Mouse (Mus musculus) layer of hippocampus, postnatal 36 days (tissue): ENCODE data around the gene Cdc37. TPM values are rescaled to one million over a fixed set of nuclear protein-coding genes. Genes with fewer than 3 reads are reported as not detected.

Source experiments
- DNase-seq, 2 experiments: peaks; one replicate each; pipeline ENCODE4 v3.0.0; 2022
- total RNA-seq, 2 experiments: library from RNA; stranded (reverse); gene quantifications; 2 replicates each; pipeline ENCODE4 v1.2.3; 2021

Cdc37 gene
- total RNA-seq, 2 experiments from 2014 or later: 142 to 150 TPM

GRCm38 (mm10) chr9:21167140-21168097, 17.6 kb upstream of the Cdc37 start:
- DNase-seq: no peak

GRCm38 (mm10) chr9:21166516-21166915, 16.7 kb upstream of the Cdc37 start:
- DNase-seq: no peak

DNA sequence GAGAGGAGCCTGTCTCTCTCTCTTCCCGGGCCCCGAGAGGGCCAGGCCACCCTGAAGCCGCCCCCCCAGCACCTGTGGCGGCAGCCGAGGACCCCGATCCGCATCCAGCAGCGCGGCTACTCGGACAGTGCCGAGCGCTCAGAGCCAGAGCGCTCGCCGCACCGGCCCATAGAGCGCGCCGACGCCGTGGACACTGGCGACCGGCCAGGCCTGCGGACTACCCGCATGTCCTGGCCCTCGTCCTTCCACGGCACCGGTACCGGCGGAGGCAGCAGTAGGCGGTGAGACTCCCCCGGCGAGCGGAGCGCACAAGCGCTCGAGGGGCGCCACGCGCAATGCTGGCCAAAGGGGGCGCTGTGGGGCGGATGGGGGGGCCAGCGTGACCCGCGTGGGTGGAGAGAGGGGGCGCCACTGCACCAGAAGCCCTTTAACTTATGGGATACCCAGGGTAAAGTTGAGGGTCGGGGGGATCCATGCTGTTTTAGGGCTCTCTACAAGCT, 16.2 kb upstream of the Cdc37 start:
- DNase-seq: peak in 1 of 2 experiments; percentile 59

DNA sequence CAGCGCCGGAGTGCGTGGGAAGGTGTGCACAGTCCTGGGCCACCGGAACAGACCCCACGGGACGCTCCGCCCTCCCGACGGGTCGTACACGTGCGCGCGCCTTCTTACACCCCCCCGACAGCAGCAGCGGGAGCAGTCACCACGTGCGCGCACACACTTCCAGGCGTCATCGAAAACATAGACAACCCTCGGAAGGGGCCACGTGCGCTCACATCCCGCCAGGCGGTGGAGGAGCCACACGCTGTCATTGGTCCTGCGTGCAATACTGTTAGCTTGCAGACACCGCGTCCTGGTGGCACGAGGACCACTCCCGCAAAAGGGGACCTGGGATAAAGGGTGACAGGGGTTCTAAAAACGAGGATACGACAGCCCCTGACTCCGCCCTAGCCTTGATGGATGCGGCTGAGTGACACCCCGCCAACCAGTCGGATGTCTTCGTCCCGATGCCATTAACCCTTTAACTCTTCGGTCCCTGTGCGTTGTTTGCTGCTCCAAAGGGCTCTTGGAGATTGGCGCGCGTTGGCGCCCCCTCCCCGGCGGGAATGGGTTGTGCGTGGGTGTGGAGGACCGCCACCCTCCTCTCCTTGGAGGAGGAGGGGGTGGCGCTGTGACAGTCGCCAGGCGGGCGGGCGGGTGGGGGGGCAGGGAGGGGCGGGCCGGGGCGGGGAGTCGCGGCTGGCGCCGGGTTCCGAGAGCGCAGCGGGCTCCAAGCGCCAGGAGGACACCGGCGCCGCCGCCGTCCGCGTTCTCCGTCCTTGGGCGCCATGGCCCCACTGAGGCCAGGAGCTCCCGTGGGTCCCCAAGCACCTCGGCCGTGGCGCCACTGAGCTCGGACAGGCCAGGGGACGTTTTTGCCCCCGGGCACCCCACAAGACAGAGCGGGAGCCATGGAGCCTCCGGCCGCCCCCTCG, 15.5 kb upstream of the Cdc37 start, which contains the start of gene Pde4a:
Gene Pde4a (plus strand): TSS at position 674 of the 911 bp plus-strand sequence.
- DNase-seq: peak; percentile 76 to 81

GRCm38 (mm10) chr9:21164072-21164471, 14.3 kb upstream of the Cdc37 start:
- DNase-seq: peak; percentile 53 to 54

DNA sequence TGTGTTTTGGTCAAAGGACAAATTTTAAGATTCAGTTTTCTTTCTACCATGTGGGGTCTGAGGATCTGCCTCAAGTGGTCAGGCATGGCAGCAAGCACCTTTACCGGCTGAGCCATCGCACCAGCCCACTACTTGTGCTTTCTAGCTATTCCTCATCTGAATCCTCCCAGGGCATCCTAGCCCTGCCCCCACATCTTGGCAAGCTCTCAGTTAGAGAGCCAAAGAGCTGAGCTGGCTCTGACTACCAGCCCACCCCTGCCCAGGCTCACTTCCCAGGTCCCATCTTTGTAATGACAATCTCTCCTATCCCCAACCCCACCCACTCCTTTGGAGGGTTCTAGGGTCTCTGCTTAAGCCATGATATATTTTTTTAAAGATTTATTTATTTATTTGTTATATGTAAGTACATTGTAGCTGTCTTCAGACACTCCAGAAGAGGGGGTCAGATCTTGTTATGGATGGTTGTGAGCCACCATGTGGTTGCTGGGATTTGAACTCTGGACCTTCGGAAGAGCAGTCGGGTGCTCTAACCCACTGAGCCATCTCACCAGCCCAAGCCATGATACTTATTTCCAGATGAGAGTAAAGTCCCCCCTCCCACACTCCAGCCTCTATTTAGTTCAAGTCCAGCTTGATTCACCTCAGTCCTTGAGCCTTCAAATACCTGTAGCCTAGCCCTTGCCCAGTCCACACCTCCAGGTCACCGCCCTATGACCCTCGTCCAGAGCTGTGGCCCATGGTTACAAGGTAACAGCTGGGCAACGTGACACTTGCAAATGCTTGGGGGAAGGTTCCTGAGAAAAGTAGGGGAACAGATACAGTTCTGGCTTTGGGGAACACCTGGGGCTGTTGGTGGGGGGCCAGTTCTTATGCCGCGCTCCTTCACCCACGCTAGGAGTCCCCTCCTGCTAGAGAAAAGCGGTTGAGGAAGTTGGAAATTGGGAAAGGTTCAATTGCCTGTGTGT, 13.6 kb upstream of the Cdc37 start:
- no peak for DNase-seq

- DNase-seq: peak; percentile 85 to 88
Measured at GRCm38 (mm10) chr9:21161209-21161909, 11.6 kb upstream of the Cdc37 start.

DNA sequence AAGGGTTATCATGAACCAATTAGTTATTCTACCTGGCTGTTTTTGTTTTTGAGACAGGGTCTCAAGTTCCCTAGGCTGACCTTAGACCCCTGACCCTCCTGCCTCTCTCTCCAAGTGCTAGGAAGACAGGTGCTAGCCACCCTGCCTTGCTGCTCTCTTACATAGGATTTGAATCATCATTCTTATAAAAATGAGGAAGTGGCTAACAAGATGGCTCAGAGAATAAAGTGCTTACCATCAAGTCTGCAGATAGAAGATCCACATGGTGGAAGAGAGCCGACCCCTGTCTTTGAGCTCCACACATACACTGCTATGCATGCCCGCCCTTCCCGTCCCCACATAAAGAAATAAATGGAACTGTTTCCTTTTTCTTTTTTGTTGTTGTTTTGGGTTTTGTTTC, 5.0 kb upstream of the Cdc37 start:
- no peak for DNase-seq

- DNase-seq: no peak
Measured at GRCm38 (mm10) chr9:21153833-21154232, 4.1 kb upstream of the Cdc37 start.

DNA sequence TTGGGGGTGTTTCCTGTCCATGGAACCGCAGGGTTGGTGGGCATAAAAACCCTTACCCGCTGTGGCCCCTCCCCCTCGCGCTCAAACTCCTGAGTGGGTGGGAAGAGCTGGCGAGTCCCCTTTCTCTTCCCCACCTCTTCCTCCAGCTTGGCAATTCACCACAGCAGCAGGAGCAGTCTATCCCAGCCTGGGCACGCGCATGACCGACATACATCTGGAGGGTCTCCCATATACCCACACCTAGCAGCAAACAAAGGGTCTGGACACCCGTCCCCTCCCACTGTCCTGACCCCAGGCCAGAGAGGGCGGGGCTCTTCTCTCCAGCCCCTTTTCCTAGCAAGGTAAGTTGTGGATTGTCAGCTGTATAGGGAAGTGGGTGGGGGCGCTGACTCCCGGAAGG, 3.5 kb upstream of the Cdc37 start:
- DNase-seq: no peak

DNA sequence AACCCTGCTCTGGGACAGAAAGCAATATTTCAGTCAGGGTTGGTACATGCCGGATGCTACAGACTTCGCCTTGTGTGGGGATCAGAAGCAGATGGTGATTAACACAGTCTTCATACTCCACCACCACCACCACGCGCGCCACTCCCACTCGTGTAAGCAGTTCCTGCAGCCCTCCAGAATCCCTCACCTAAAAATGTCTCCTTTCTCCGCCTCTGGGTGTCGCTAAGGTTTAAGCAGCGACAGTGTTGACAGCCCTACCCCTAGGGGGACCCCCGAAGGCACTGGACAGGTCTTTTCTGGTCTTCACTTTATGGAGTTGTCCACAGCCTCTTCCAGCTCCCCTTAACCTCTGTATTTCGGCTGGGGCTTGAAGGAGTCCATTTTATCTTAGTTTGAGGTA, 2.9 kb upstream of the Cdc37 start:
- peak; percentile 60 to 65 for DNase-seq

DNA sequence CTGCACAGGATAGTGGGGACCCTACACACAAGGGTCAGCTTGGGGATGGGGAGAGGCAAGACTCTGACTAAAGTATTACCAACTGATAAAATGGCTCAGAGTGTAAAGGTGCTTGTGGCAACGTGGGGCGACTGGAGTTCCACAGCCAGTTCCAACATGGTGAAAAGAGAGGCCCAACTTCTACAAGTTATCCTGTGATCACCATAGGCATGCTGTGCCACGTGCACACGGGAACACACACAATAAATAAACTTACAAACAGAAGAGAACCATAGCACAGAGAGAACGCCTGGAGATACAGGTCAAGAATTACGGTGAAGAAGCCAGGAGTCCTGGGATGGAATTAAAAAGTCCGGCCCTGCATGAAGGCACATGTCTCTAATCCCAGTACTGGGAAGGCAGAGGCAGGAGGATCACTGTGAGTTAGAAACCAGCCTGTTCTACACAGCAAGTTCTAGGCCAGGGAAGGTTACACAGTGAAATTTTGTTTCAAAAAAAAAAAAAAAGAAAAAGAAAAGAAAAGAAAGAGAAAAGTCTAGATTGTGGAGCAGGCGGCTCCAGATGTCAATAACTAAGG, 617 bp downstream of the Cdc37 start:
- no peak for DNase-seq

DNA sequence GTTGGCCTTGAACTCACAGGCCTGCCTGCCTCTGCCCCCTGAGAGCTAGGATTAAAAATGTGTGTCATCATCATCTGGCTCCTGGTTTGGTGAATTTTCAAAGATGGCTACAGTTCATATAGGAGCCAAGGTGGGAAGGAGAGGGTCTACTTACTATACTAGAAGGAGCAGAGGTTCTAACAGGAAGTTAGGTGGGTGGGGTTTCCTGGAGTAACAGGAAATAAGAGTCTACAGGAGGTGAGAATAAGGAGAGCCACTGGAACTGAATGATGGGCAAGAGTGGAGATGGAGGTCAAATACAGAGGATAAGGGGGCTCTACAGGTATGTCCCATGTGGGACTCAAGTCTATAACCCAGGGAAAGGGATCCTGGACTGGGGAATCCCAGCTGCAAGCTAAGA, 1.4 kb downstream of the Cdc37 start:
- DNase-seq: no peak

- DNase-seq: no peak
Measured at GRCm38 (mm10) chr9:21146722-21147121, 3.1 kb downstream of the Cdc37 start.

DNA sequence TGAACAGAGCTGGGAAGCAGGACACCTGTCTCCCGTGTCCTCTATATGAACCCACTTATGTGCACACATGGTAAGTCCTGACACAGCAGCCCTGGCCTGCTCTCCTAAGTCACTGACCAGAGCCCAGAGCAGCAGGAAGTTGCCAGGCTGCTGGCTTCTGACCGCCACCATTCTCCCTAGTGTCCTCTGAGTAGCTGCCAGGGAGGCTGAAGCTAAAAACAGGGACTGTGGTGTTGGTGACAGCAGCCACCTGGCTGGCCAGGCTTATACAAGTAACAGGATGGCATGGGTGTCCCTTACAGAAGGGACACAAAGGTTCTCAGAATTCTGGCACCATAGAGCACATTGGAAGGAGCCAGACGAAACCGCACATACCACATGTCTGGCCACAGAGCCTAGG, 4.4 kb downstream of the Cdc37 start:
- DNase-seq: no peak

DNA sequence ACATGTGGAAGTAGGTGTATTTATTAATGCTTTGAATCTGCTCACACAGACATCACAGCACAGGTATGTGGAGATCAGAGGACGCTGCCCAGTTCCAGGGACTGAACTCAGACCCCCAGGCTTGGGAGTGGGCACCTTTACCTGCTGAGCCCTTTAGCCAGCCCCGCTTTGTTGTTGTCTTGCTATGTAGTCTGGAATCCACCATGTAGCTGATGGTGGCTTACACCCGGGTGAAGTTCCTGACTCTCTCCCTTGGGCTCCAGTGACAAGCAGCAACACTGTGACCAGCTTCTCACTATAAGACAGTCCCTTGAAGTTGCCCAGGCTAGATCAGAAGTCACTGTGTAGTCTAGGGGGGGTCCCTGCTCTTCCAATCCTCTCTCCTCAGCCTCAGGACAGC, 5.4 kb downstream of the Cdc37 start:
- DNase-seq: no peak

- DNase-seq: no peak
Measured at GRCm38 (mm10) chr9:21141922-21142321, 7.9 kb downstream of the Cdc37 start.

GRCm38 (mm10) chr9:21138386-21138785, 11.4 kb downstream of the Cdc37 start:
- no peak for DNase-seq

GRCm38 (mm10) chr9:21137229-21137628, 12.6 kb downstream of the Cdc37 start:
- peak; percentile 39 to 50 for DNase-seq

GRCm38 (mm10) chr9:21136401-21136800, 13.4 kb downstream of the Cdc37 start:
- DNase-seq: no peak

DNA sequence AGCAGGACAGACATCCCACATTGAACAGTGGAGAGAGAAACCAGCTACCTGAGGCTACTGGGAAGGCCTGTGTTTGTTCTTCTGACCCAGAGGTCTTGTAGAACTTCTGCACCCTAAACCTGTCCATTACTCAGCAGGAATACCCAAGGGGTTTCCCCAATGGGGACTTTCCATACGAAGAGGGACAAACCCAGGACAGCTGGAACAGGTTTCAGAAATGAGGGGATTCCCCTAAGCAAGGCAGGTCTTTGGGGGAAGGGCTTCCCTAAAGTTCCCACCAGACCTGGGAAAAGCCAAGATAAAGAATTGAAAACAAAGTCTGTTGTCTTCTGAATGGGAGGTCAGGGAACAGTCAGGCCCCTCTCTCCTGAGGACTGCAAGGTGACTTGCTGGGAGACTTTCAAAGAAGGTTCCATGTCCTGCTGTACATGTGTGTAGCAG, 13.8 kb downstream of the Cdc37 start:
- DNase-seq: no peak
